Mouse (Mus musculus): Measurements from ENCODE around the gene Clca2. TPM values are rescaled to one million over a fixed set of nuclear protein-coding genes. Genes with fewer than 3 reads are reported as not detected.
A peak's percentile ranks its signal among the peaks of the same experiment; 100 is the strongest.

Clca2 gene
- under 1 TPM in 1 of 2 experiments, not detected in 1; 0.08 TPM for total RNA-seq (2021)
- long read RNA-seq, experiment 1 = 0 reads
- long read RNA-seq, experiment 2 = 0 reads

DNA sequence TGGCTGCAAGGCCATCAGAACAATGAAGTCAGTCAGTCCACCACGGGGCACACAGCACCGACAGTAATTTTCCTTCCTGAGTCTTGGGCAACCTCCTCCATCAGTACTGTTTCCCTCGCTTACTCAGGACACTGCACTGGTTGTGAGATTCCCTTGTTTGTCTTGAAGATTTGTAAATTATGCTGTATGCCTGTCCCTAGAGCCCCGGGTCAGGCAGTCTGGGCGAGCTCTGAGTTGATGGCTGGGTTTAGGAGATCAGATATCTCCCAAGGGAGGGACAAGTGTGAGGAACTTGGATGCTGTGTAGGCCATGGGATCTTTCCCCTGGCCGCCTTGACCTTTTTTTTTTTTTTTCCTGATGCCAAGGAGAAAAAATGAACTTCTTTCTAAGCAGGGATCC, at the start of gene Clca2:
Clca2 (minus strand) TSS at position 153 of the 400 bp plus-strand sequence.
- DNase-seq (ENCODE audit: low spot score in 2 of 2) = no peak

DNA sequence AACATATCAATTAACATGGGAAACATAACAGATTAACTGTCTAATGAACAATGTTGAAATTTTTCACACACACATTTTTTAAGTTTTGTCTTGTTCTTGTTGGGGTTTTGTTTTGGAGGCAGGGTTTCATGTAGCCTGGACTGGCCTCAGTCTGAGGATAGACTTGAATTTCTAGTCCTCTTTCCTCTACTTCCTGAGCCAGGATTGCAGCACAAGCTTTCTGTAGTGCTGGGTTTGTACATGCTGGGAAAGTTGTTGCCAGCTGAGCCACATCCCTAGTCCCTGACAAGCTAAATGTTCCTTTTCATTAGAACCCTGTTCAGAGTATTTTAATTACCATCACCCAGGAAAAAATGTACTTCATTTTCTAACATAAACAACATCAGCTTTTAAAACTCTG, 48.7 kb upstream of the Clca2 start:
- DNase-seq (ENCODE audit: low spot score in 2 of 2) = no peak

DNA sequence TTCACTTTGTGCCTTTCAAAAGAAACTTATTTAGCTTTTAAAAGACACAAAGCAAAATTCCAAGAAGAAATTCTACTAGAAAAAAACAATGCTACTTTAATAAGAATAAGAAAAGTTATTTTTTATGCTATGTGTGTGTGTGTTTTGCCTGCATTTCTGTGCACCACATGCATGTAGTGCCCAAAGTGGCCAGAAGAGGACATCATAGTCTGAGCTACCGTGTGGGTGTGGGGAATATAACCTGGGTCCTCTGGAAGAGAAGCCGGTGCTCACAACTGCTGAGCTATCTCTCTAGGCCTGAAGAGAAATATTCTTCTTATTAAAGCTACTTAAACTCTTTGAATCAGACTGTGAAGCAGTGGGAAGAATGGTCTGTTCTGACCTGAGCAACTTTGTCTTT, 48.2 kb upstream of the Clca2 start:
- DNase-seq (ENCODE audit: low spot score in 2 of 2) = no peak

DNA sequence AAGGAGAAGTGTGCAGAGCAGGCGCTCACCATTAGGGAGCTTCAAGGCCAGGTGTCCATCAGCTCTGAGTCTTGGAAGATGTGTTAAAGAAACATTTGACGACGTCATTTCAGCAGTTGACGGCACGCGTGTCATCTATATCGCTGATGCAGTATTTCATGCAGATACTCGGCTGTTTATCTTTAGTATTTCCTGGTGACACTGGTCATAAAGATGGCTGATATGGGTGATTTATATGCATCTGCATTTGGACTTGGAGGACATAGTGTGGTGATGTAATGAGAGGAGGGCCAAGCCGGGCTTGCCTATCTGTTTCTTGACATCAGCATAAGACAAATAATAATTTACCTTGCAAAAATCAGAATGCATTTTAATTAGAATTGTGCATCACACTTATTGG, 47.6 kb upstream of the Clca2 start:
- no peak for DNase-seq (ENCODE audit: low spot score in 2 of 2)

DNA sequence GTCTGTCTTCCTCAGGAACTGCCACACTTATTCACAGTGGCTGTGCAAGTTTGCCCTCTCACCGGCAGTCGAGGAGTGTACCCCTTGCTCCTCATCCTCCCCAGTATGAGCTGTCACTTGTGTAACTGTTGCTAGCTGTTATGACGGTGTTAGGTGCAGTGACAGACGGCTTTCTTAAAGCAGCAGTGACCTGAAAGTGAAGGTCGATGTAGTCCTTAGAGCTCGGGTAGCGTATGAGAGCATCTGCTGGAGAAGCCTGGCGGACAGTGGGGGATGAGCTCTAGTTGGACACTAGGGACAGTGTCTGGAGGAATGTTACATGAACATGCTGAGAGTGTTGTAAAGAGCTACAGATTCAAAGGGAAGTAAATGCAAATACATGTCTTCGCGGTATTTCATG, 44.6 kb upstream of the Clca2 start:
- DNase-seq (ENCODE audit: low spot score in 2 of 2) = no peak

DNA sequence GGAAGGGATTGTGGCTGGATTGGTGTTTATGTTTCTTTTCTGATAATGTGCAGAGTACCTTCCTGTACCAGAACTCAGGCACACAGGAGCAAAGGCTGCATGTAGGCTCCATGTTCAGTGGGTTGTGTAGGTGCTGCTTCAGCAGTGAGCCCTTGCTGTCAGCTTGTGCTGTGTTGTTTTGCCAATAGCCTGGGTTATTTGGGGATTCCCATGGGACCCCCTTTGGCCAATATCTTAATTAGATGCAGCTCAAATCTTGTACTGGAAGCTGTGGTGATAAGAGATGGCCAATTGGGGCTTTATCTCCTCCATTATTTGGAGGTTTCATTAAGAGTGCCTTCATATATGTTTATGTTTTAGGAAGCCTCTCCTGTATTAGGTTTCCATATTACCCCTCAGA, 43.7 kb upstream of the Clca2 start:
- DNase-seq (ENCODE audit: low spot score in 2 of 2) = no peak

DNA sequence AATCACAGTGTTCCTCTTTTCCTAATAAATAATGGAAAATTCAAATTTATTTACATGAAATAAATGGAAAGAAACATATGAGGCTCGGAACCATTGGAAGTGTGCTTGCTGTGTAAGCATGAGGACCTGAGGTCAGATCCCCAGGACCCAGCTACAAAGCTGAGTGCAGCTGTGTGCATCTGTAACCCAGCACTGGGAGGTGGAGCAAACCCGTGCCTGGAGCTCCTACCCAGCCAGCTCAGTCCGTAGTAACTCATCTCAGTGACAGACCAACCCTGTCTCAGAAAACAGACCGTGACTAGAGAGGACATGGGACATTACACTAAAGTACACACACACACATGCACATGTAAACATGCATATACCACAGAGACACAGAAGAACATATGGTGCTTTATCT, 41.0 kb upstream of the Clca2 start:
- DNase-seq (ENCODE audit: low spot score in 2 of 2) = no peak

DNA sequence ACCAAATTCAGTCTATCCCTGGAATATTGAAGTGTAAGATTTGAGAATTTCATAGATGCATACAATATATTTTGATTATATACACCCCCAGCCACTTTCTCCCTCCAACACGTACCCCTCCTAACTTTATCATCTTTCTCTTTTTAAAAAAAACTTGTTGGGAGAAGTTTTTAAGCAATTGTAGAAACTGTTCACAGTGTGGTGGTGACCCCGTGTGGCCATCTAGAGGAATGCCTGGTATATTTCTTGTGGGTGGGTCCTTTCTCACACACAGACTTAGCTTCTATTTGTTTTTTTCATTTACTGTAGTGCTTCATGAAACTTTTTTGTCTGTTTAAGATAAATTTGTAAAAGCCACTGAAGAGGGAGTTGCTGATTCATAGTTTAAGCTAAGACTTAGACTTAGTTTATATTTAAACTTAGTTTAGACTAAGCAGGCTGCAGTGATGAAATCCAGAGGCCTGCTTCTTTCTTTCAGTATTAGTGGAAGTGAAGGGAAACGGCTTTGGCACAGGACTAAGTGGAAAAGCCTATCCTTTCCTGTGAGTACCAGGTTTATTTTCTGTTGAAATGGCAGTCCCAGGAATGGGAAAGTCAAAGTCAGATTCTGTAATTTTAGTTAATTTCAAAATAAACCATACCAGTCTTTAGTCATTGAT, 32.1 kb upstream of the Clca2 start:
- DNase-seq (ENCODE audit: low spot score in 2 of 2) = no peak

DNA sequence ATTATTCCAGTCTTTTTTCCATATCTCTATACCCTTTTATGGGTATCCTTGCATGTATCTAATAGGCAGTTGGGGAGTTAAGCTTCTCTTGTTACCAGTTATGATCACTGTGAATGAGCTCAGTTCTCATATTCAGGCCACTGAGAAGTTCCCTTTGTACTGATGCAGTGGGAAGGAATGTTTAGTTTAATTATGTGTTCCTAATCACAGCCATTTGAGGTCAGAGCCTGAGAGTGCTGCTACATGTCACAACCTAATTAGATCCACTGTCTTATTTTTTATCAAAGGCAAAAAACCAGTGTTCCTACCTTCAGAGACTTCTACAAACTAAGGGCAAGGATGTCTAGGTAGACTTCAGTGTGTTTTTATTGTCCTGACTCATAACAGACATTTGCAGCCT, 30.1 kb upstream of the Clca2 start:
- DNase-seq (ENCODE audit: low spot score in 2 of 2) = no peak

DNA sequence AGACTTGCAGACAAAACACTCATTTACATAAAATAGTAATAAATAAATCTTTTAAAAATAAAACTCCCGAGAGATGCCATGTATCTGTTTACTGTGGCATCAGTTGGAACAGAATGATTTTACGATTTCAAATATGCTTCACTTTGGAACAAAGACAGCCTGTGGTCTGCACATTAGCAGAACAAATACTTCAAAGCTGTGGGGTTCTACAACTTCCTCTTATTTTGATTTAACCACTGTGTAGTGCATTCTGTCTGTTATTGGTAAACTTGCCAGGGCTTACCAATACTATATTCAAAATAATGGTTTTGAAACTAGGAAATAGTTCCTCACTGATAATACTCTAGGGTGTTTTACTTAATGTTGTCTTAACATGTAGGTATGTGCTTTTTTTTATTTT, 27.4 kb upstream of the Clca2 start:
- DNase-seq (ENCODE audit: low spot score in 2 of 2) = no peak

DNA sequence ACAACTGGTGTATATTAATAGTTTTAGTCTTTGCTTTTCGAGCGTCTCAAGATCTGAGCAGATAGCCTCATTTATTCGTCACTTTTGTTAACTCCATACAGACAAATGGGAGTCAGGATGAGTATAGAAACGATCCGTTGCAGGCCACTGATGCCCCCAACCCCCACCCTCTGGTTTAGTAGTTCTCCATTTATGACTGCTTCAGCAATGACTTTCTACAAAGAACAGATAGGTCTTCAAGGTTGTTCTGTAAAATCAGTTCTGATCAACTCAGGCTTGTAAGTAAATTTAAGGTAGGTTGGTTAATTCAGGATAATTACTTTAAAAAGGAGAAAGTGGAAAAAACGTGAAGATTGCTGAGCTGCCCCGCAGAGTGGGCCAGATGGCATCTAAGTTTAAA, 20.2 kb upstream of the Clca2 start:
- no peak for DNase-seq (ENCODE audit: low spot score in 2 of 2)

DNA sequence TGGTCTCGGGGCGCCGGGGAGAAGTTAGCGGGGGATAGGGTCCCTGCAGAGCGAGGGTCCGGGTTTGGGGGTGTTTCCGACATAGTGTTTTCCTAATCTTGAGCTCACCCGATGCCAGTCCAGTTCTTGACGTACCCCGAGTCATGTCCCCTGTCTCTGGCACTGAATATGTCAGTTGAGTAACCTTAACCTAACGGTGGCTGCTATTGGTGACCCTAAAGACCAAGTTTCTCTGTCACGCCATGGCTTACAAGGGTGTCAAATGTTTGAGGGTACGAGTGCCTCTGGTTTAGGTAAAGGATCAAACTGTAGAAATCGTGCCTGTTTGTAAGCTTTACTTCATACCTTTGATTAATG, 19.7 kb upstream of the Clca2 start:
- DNase-seq (ENCODE audit: low spot score in 2 of 2) = no peak

DNA sequence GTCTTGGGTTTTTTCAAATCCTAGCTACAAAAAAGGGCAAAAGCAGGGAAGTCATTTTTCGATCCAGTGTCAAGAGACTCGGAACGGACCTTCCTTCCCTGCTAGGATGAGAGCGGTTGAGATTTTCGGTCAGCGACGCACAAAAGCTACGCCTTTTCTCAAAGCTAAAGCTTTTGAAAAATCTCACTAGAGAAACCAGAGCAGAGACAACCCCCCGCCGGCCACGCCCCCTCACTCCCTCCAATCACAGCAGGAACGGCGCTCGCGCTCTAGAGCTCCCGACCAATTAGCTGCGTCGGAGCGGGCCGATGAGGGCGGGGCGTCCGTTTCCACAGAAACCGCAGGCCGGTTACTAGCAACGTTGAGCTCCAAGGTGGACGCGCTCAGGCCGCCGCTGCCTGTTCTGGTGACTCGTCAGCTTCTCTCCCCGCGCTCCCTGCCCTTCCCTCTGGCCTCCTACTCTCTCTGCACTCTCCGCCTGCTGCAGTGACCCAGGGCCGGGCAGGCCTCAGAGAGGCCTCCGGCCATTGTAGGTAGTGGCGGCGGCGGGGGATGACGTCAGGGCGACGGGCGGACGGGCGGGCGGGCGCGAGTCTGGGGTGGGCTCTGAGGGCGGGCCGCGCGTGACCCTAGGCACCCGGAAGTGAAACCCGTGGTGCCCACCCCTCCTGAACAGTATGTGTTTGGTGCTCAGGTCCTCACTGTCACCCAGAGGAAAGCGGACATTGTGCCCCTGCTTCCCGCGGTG, 19.2 kb upstream of the Clca2 start, which contains the start of gene Odf2l:
Odf2l (plus strand) TSS at position 335 of the 748 bp plus-strand sequence.
- peak; percentile 88 to 94 for DNase-seq (ENCODE audit: low spot score in 2 of 2)

DNA sequence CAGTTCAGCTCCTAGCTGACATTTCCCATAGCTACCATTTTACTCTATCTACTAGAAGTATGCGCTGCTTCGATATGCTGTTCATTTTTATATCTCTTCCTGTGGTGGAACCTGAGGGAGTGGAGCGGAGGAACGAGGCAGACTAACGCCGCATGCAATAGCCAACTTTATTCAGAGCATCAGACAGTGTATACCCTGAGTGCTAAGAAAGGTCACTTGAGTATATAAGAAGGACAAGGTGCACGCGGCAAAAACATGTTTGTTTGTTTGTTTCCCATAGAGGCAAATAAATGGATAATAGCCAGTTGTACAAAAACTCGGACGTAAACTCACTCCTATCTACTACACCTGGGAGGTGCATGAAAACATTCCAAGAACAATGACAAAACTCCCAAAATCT, 18.4 kb upstream of the Clca2 start:
- DNase-seq (ENCODE audit: low spot score in 2 of 2) = no peak

DNA sequence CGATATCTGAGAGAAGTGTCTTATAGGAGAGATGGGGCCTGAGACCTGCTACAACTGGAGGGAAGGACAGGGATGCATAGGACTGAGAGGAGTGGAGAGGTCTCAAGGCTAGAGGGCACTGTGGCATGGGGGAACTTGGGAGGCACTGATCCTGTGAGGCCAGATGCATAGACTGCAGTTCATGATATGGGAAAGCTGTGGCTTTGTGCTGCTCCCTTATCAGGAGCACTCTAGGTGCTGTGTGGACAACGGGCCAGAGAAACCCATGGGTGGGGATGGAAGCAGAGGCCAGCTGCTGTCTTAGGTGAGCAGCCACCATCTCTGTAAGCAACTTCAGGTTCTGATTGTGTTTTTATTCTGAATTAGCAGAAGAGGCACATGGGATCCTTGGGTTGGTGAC, 15.9 kb upstream of the Clca2 start:
- DNase-seq (ENCODE audit: low spot score in 2 of 2) = no peak

DNA sequence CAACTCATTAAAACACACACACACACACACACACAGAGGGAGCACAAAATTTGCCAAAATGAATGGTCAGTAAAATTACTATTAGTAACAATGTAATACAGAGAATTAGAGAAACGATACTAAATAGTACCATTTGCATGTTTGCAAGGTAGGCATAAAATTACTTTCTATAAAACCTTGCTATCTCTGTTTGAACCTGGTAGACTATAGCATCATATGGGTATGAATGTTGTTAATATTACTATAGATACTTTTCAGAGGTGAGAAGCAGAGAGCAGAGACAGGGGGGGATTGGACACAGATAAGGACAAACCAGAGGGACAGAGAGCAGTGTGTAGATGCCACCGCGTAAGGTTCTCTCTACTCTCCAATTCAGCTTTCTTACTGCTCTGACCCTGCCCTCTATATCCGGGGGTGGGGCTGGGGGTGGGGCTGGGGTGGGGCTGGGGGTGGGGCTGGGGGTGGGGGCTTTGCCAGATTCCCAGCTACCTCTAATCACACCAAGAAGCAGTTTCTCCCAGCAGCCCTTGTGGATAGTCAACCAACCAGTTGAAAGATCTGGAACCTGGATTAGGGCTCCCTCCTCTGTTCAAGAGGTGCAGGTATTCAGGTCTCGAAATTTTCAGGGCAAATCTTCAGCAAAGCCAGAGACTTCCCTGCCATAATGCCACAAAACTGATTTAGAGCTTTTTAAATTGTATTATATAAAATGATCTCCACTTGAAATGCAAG, 6.7 kb upstream of the Clca2 start:
- DNase-seq (ENCODE audit: low spot score in 2 of 2) = no peak

DNA sequence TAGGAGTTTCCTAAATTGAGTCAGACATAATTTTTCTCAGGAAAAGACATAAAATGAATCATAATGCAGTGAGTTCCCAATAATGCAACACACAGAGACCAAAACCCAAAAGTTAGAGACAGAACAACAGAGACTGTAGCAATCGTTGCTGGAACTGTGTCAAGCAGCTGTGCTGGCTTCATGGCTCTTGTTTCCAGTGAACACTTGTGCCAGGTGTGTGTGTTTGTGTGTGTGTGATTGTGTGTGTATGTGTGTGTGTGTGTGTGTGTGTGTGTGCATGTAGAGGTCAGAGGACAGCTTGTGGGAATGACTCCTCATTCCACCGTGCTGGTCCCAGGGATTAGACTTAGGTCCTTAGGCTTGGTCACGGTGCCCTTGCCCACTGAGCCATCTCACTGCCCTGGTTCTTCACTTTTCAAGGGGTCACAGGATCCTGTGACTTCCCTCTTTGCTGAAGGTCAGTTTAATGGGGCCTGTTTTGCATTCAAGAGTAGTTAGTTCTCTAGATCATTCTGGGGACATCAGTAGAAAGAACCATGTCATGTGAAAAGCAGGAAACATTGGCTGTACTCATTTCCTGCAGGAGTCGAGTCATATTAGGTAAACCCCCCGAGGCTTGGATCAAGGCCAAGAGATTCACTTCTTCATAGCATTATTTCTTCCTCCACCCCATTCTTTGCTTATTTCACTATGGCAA, 6.0 kb upstream of the Clca2 start:
- no peak for DNase-seq (ENCODE audit: low spot score in 2 of 2)

DNA sequence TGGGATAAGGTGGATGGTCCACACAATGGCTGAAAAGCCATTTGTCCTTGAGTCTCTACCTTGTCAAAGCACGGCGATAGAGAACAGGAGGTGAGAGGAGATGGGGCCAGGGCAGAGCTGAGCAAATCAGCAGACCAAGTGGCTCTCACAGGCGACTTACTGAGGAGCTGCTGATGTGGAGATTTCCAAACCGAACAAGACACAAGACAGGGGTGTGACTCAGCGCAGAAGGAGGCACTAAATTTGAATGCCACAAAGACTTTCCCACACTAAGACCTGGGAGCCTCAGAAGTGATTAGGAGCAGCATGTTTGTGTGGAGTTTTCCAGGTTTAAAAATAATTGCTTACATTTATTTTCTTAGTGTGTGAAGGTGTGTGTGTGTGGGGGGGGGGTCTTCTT, 4.5 kb upstream of the Clca2 start:
- no peak for DNase-seq (ENCODE audit: low spot score in 2 of 2)

DNA sequence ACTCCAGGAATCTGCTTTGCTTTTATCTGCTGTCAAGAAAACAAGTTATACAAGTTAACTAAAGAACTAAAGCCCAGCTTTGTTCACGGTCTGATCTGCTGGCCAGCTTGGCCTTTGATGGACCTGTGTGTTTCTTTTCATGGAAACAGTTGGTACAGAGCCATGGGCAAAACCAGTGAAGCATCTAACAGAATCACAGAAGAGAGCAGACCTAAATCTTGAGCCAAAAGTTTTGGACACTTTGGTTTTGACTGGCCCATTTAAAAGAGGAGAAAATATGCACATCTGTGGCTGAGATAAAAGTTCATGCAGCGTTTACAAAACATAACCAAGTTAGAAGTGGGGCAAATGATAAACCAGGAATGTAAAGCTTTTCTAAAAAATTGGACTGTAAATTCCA, 4.1 kb upstream of the Clca2 start:
- DNase-seq (ENCODE audit: low spot score in 2 of 2) = no peak

DNA sequence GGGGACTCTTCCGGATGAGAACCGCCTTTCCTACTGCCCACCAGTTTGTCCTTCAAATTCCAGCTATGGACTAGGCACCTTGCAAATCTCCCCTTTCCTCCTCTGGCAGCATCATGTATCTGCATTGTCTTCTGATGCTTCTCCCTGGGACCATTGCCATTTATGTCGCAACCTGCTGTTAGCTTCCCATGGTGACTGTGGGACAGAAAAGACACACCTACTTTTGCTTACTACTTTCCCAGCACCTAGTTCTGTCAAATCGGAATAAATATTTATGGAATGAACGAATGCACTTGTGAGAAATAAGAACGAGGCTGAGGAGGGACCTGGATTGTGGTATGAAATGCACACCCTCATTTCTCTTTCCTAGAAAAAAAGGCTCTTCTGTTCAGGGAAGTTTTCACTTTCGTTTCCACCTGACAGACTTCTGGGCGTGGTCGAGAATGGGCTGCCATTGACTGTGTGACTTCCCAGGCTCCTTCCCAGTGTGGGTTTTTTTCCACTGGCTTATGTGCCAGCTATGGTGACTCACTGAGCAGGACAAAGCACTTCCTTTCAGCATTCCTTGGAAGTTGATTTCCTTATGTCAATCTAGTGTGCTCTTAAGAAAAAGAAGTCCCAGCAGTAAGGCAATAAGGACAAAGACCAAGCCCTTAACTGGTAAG, 2.8 kb upstream of the Clca2 start:
- no peak for DNase-seq (ENCODE audit: low spot score in 2 of 2)
